Mouse (Mus musculus) intestine, embryonic 16.5 days (tissue): ENCODE results near the gene Gm49395. TPM values are rescaled to one million over a fixed set of nuclear protein-coding genes. Genes with fewer than 3 reads are reported as not detected.
A peak's percentile ranks its signal among the peaks of the same experiment; 100 is the strongest.

Experiments used
- ATAC-seq: fragments of 200-750 bp; cut with Nextera tagmentation; 2 replicates; pipeline ENCODE4 v1.8.0; 2017; ENCODE audit warnings: moderate TSS enrichment, moderate library complexity
- H3K27ac ChIP-seq: fragments of 300-500 bp; sonication (generic); 2 replicates; pipeline ENCODE4 v1.5.1; 2014; ENCODE audit warnings: mild to moderate bottlenecking, low read length
- H3K27me3 ChIP-seq: fragments of 300-500 bp; sonication (generic); replicated peaks from 2 replicates; pipeline ENCODE4 v1.6.1; 2014; ENCODE audit warnings: low read length, control low read depth, mixed read lengths; ENCODE audit not compliant: control insufficient read depth, insufficient read depth
- H3K36me3 ChIP-seq: fragments of 300-500 bp; sonication (generic); 2 replicates; pipeline ENCODE4 v1.6.1; 2014; ENCODE audit warnings: low read length, control low read depth; ENCODE audit not compliant: control insufficient read depth, insufficient read depth
- H3K4me1 ChIP-seq: fragments of 300-500 bp; sonication (generic); 2 replicates; pipeline ENCODE4 v1.6.1; 2014; ENCODE audit warnings: low read length, control low read depth, mixed read lengths; ENCODE audit not compliant: control insufficient read depth, insufficient read depth
- H3K4me2 ChIP-seq: fragments of 300-500 bp; sonication (generic); 2 replicates; pipeline ENCODE4 v1.6.1; 2014; ENCODE audit warnings: low read depth, low read length, control low read depth
- H3K4me3 ChIP-seq: fragments of 300-500 bp; sonication (generic); 2 replicates; pipeline ENCODE4 v1.5.1; 2014; ENCODE audit warnings: mild to moderate bottlenecking, low read length
- H3K9ac ChIP-seq: fragments of 300-500 bp; sonication (generic); 2 replicates; pipeline ENCODE4 v1.6.1; 2014; ENCODE audit warnings: low read depth, low read length
- H3K9me3 ChIP-seq: fragments of 300-500 bp; sonication (generic); 2 replicates; pipeline ENCODE4 v1.6.1; 2016; ENCODE audit warnings: low read length, control low read depth; ENCODE audit not compliant: control insufficient read depth
- WGBS: fragments of 180-500 bp; shearing (Covaris S2); extraction: QIAGEN DNeasy Blood & Tissue Kit; methylation state at CpG from one replicate; pipeline ENCODE4 v1.1.7; 2014; 5-methylcytosine and 5-hydroxymethylcytosine counted together
- polyA plus RNA-seq: library from polyadenylated mRNA; unstranded; fragments of >200 nt; fragmentation: Nextera tagmentation; extraction: Ambion mirVana; gene quantifications from 2 replicates; pipeline ENCODE4 v1.2.1, GENCODE M21; 2015

Gm49395 gene
- polyA plus RNA-seq, 1 experiment from 2014 or later, result 5.9 TPM

- WGBS, result 80% methylated on average over 9 of the region's 9 CpGs
- no peaks in the 10 kb centered on the region for H3K9me3 ChIP-seq
- no peaks in the 10 kb centered on the region for H3K4me1 ChIP-seq
- H3K4me2 ChIP-seq, result no peak overlapping the region
- no peak overlapping the region for H3K9ac ChIP-seq
- no peak overlapping the region for H3K4me3 ChIP-seq
- no peak for ATAC-seq
- no peak overlapping the region for H3K27ac ChIP-seq
- no peaks in the 10 kb centered on the region for H3K27me3 ChIP-seq
- no peaks in the 10 kb centered on the region for H3K36me3 ChIP-seq
Observed at GRCm38 (mm10) chr13:115077346-115078134, 24.2 kb downstream of the Gm49395 start.

DNA sequence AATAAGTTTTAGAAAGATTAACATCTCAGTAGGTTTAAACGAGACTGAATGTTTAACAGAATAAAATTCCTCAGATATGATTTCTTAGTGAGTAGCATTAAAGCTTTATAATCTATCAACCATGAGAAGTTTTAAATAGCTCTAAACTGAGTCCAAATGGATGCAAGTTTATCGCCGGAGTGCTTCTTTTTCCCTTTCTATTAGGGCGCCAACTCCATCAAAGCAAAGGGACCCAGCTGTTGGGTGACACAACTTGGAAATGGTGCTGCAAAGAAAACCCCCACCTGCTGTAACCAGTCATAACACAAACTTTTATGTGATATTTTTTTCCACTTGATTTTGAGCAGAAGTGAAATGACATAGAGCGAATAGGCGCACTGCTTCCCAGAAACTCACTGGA, 29.3 kb downstream of the Gm49395 start:
- no peak overlapping the region for H3K4me2 ChIP-seq
- ATAC-seq, result peak; percentile 65
- 64% methylated on average over 6 of the region's 6 CpGs for WGBS
- no peak overlapping the region for H3K9ac ChIP-seq
- H3K4me1 ChIP-seq, result no peaks in the 10 kb centered on the region
- H3K27me3 ChIP-seq, result no peaks in the 10 kb centered on the region
- H3K36me3 ChIP-seq, result no peaks in the 10 kb centered on the region
- H3K4me3 ChIP-seq, result no peak overlapping the region
- H3K27ac ChIP-seq, result no peak overlapping the region
- H3K9me3 ChIP-seq, result no peaks in the 10 kb centered on the region

DNA sequence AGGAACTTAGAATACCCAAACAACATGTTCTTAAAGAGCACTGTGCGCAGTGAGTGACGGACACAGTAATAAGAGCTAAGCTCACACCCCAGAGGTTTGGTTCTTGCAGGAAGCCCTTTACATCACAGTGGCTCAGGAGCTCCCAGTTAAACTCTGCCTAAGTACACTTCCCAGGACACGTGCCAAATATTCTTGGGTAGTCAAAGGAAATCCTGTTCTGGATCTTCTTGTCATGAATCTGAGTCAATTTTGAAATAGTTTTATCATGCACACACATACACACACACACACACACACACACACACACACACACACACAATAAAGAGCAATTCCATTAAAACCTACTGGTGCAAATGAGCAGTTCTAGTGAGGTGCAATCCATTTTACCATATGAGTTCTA, 30.3 kb downstream of the Gm49395 start:
- Histone ChIP-seq H3K36me3 (no peaks in the 10 kb centered on the region), H3K4me3 (no peak overlapping the region), H3K4me1 (no peaks in the 10 kb centered on the region), H3K4me2 (no peak overlapping the region), H3K27ac (no peak overlapping the region), H3K27me3 (no peaks in the 10 kb centered on the region), H3K9ac (no peak overlapping the region), H3K9me3 (no peaks in the 10 kb centered on the region)
- no peak for ATAC-seq
- WGBS, result 78% methylated on average over 3 of the region's 3 CpGs

DNA sequence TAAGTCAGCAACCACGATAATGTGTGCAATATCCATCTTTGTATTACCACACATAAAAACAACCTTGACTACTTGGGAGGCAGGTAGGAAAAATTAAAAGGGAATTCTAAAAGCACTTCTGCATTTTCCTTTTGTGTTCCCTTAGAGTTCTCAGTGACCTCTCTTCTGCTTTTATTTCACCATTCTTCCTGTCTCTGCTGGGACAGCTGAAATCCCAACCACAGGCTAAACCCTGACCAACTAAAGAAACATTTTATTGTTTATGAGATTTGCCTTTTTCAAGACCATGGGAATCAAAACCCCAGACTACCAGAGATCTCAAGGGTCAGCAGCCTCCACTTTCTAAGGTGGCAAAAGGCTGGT, 33.8 kb downstream of the Gm49395 start:
- H3K4me2 ChIP-seq, result no peak overlapping the region
- no peak overlapping the region for H3K9ac ChIP-seq
- H3K27ac ChIP-seq, result no peak overlapping the region
- H3K27me3 ChIP-seq, result no peaks in the 10 kb centered on the region
- no peaks in the 10 kb centered on the region for H3K4me1 ChIP-seq
- H3K36me3 ChIP-seq, result no peaks in the 10 kb centered on the region
- no peaks in the 10 kb centered on the region for H3K9me3 ChIP-seq
- no peak for ATAC-seq
- WGBS, result 87% methylated on average over 1 of the region's 1 CpGs
- no peak overlapping the region for H3K4me3 ChIP-seq

DNA sequence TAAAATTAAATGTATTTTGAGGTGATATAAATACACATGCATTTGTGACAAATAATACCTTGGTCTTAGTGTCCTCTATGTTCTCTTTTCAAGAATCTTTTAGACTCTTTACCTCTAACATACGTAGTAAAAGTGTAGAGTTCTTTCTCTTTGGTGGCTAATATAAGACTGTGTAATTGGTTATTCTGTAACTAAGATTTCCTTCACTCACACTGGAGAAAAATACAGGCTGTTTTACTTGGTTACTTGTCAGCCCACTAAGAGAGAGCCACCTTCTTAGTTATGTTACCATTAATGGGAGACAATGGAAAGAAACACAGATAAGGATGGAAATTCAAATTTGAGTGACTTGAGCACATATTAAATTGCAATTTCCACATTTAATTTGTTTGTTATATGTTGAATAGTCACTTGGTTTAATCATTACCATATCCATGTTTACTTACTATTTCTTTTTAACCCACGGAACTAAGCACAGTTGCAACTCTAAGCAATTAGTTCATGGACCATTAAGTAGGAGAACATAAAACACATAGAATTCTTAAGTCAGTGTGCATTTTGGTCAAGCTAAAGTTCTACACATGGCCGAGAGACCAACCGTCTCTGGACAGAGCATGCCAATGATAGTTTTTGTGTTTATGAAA, 34.3 kb downstream of the Gm49395 start:
- H3K4me2 ChIP-seq, result no peak overlapping the region
- no peak overlapping the region for H3K27ac ChIP-seq
- no peaks in the 10 kb centered on the region for H3K9me3 ChIP-seq
- no peaks in the 10 kb centered on the region for H3K36me3 ChIP-seq
- ATAC-seq, result no peak
- WGBS, result 80% methylated on average over 4 of the region's 4 CpGs
- H3K9ac ChIP-seq, result no peak overlapping the region
- no peak overlapping the region for H3K4me3 ChIP-seq
- no peaks in the 10 kb centered on the region for H3K4me1 ChIP-seq
- no peaks in the 10 kb centered on the region for H3K27me3 ChIP-seq

DNA sequence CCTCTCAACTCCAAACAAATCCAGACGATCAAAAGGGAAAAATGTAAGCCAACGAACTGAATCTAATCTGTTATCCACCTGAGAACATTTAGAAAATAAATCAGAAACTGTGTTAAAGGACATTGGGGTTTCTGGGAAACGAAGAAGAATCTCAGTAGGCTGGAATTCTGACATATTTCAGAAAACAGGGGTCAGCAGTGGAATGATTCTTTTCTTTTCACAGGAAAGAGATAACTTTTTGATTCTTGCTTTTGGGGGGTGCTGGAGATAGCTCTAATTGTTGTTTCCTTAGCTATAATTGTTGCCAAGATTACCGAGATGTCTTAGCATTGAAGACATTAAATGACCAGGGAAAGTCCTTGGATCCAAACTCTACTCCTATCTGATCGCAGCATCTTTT, 44.2 kb downstream of the Gm49395 start:
- no peaks in the 10 kb centered on the region for H3K9me3 ChIP-seq
- H3K27ac ChIP-seq, result no peak overlapping the region
- no peaks in the 10 kb centered on the region for H3K36me3 ChIP-seq
- H3K4me2 ChIP-seq, result no peak overlapping the region
- H3K9ac ChIP-seq, result no peak overlapping the region
- H3K4me3 ChIP-seq, result no peak overlapping the region
- 85% methylated on average over 5 of the region's 5 CpGs for WGBS
- ATAC-seq, result no peak
- H3K4me1 ChIP-seq, result peaks cover 11% of the 10 kb centered on the region; the same call in 1 of the 2 replicates
- no peaks in the 10 kb centered on the region for H3K27me3 ChIP-seq

DNA sequence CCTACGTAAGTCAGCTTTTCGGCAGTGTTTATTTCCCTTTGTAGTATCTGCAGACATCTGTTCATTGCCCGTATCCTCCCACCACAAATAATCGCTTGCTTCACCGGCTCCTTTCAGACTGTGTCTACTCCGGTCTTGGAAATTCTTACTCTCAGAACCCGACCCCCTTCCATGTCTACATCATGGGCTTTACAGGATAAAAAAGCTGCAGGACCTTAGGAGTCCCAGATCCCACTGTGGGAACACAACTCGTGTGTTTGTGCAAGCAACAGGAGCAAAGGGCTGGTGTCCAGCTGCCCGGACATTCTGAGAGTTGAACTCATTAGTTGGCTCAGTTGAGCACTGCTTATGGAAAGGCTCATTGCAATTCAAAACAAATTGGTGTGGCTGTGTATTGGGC, 46.9 kb downstream of the Gm49395 start:
- Histone ChIP-seq H3K27me3 (no peaks in the 10 kb centered on the region), H3K4me1 (peaks cover 16% of the 10 kb centered on the region), H3K4me3 (no peak overlapping the region), H3K36me3 (no peaks in the 10 kb centered on the region), H3K27ac (no peak overlapping the region), H3K4me2 (peak overlapping the region; percentile 33), H3K9me3 (no peaks in the 10 kb centered on the region), H3K9ac (no peak overlapping the region)
- WGBS, result 41% methylated on average over 9 of the region's 9 CpGs
- 0 out of 2 replicates have a peak, but pooled peaks have one; percentile 33 for ATAC-seq

DNA sequence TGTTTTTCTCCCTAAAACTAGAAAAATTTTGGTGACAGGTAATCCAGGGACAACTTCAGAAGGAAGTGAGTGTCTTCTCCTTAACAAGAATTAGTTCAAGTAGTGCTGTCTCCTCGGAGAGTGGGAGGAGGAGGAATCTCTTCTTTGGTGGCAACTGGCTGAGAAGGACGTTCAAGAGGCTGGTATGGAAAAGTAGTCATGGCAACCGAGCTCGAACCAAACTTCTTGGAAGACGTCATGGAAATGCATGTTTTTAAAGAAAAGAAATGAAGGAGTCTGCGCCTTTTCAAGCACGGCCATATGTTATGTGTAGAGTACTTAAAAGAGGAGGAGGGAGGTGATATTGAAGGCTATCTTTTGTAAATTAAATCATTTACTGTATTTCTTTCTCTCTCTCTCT, 49.2 kb downstream of the Gm49395 start:
- 75% methylated on average over 7 of the region's 7 CpGs for WGBS
- H3K36me3 ChIP-seq, result no peaks in the 10 kb centered on the region
- no peaks in the 10 kb centered on the region for H3K9me3 ChIP-seq
- no peak overlapping the region for H3K27ac ChIP-seq
- H3K4me2 ChIP-seq, result no peak overlapping the region
- no peaks in the 10 kb centered on the region for H3K27me3 ChIP-seq
- ATAC-seq, result no peak
- H3K4me1 ChIP-seq, result peaks cover 16% of the 10 kb centered on the region
- H3K4me3 ChIP-seq, result no peak overlapping the region
- no peak overlapping the region for H3K9ac ChIP-seq

GRCm38 (mm10) chr13:115050660-115051559, 50.8 kb downstream of the Gm49395 start:
- Histone ChIP-seq H3K9ac (no peak overlapping the region), H3K4me2 (no peak overlapping the region), H3K27ac (peak overlapping the region; percentile 33), H3K27me3 (no peaks in the 10 kb centered on the region), H3K4me1 (peaks cover 16% of the 10 kb centered on the region), H3K36me3 (no peaks in the 10 kb centered on the region), H3K9me3 (no peaks in the 10 kb centered on the region), H3K4me3 (no peak overlapping the region)
- 65% methylated on average over 13 of the region's 13 CpGs for WGBS
- peak; percentile 70 for ATAC-seq
